Mouse (Mus musculus) hindbrain, embryonic 15.5 days (tissue): ENCODE measurements around the gene Tns2. TPM values are rescaled to one million over a fixed set of nuclear protein-coding genes. Genes with fewer than 3 reads are reported as not detected.
A peak's percentile ranks its signal among the peaks of the same experiment; 100 is the strongest.

Experiments used
- ATAC-seq: fragments of 200-750 bp; cut with Nextera tagmentation; 2 replicates; pipeline ENCODE4 v1.8.0; 2017; ENCODE audit warnings: low read depth, moderate number of reproducible peaks, moderate TSS enrichment; ENCODE audit not compliant: low FRiP score
- H3K27ac ChIP-seq: fragments of 300-500 bp; sonication (generic); replicated peaks from 2 replicates; pipeline ENCODE4 v1.5.1; 2015; ENCODE audit warnings: mild to moderate bottlenecking, inconsistent platforms
- H3K27me3 ChIP-seq: fragments of 300-500 bp; sonication (generic); 2 replicates; pipeline ENCODE4 v1.6.1; 2015; ENCODE audit warnings: control low read depth, inconsistent platforms
- H3K36me3 ChIP-seq: fragments of 300-500 bp; sonication (generic); 2 replicates; pipeline ENCODE4 v1.6.1; 2015; ENCODE audit warnings: control low read depth, inconsistent platforms
- H3K4me1 ChIP-seq: fragments of 300-500 bp; sonication (generic); replicated peaks from 2 replicates; pipeline ENCODE4 v1.6.1; 2015; ENCODE audit warnings: control low read depth, inconsistent platforms
- H3K4me2 ChIP-seq: fragments of 300-500 bp; sonication (generic); 2 replicates; pipeline ENCODE4 v1.6.1; 2015; ENCODE audit warnings: moderate library complexity, mild to moderate bottlenecking, inconsistent platforms
- H3K4me3 ChIP-seq: fragments of 300-500 bp; sonication (generic); 2 replicates; pipeline ENCODE4 v1.5.1; 2015; ENCODE audit warnings: mild to moderate bottlenecking, inconsistent platforms
- H3K9ac ChIP-seq: fragments of 300-500 bp; sonication (generic); 2 replicates; pipeline ENCODE4 v1.6.1; 2015; ENCODE audit warnings: inconsistent platforms
- H3K9me3 ChIP-seq: fragments of 300-500 bp; sonication (generic); 2 replicates; pipeline ENCODE4 v1.6.1; 2016; ENCODE audit warnings: control low read depth, inconsistent platforms
- WGBS: fragments of 180-500 bp; shearing (Covaris S2); methylation state at CpG from one replicate; pipeline ENCODE4 v1.1.7; 2015; 5-methylcytosine and 5-hydroxymethylcytosine counted together
- polyA plus RNA-seq: library from polyadenylated mRNA; unstranded; fragments of >200 nt; fragmentation: Nextera tagmentation; extraction: Ambion mirVana; gene quantifications from 2 replicates; pipeline ENCODE4 v1.2.1, GENCODE M21; 2015

Gene Tns2
- polyA plus RNA-seq, 1 experiment from 2014 or later: 9.8 TPM

DNA sequence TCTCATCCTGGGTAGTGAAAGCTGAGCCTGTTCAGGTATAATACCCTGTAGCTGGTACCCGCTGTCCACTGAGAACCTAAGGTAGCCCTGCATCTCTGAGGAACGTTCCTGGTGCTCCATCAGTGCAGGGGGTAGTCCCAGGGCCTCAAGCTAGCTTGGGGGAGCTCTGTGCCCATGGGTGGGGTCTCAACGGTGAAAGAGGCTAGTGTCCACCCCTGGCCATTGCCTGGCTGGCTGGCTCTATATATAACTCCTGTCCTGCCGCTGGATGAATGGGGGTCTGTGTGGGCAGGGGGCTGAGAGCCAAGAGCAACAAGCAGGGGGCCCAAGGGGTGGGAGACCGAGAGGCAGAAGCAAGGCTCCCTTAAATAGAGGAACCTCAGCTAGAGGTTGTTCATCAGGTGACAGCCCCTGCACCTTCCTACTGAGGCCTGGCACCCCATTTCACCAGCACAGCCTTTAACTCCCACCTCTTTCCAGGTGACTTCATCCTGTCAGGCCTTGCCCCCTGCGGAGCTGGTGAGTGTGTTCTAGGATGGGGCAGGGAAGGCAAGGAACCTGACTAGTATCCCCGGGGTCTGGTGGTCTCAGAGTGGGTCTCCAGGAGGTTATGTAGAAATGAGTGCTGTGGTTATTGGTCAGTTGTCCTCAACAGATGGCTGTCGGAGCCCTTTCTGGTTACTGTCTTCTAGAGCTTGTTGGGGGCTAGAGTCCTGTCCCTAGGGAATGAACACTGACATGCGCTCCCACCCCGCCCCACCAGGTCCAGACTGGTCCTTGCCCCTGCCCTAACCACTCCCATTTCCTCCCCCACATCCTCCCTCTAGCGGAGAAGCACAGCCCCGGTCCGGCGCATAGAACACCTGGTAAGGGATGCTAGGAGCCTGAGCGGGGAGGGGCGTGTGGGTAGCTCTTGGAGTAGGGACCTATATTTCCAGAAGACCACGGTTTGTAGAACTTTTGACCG is 5.8 kb downstream of the Tns2 start:
- Histone ChIP-seq H3K9me3 (no peaks in the 10 kb centered on the region), H3K27me3 (peaks cover 23% of the 10 kb centered on the region), H3K36me3 (no peaks in the 10 kb centered on the region), H3K4me3 (peak overlapping the region; percentile 34), H3K9ac (no peak overlapping the region), H3K4me1 (peaks cover 67% of the 10 kb centered on the region), H3K27ac (no peak overlapping the region), H3K4me2 (peak overlapping the region; percentile 58)
- 25% methylated on average over 18 of the region's 18 CpGs for WGBS
- no peak for ATAC-seq

DNA sequence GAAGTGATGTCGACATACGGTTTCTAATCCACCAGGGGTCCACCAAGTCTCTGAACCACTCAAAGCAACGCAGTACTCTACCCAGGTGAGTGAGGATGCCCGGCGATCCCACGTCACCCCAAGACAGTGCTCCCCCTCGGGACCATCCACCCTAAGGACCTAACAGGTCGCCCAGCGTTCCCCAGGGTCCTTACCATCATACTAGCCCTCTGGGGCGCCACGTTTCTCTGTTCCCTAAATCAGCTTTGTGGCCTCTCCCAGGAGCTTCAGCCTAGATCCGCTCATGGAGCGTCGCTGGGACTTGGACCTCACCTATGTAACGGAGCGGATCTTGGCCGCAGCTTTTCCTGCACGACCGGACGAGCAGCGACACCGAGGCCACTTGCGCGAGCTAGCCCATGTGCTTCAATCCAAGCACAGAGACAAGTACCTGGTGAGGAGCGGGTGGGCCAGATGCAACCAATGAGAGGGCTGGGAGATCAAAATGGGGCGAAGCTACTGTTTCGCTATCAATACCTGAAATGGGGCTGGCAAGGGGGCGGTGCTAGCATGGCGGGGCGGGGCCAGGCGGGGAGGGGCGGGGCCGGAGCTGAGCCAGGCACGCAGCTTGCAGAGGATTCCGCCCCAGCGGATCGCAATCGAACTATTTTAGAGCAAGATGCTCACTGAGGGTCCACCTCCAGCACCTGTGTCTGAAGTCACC is 6.7 kb downstream of the Tns2 start:
- H3K4me3 ChIP-seq: peak overlapping the region; percentile 34
- peak overlapping the region; percentile 58 for H3K4me2 ChIP-seq
- H3K36me3 ChIP-seq: no peaks in the 10 kb centered on the region
- H3K27ac ChIP-seq: no peak overlapping the region
- peak; percentile 12 for ATAC-seq
- 10% methylated on average over 38 of the region's 38 CpGs for WGBS
- H3K9ac ChIP-seq: 0 out of 2 replicates have a peak overlapping the region, but pooled peaks have one; percentile 5
- H3K4me1 ChIP-seq: peaks cover 58% of the 10 kb centered on the region
- H3K27me3 ChIP-seq: peaks cover 23% of the 10 kb centered on the region
- H3K9me3 ChIP-seq: no peaks in the 10 kb centered on the region

DNA sequence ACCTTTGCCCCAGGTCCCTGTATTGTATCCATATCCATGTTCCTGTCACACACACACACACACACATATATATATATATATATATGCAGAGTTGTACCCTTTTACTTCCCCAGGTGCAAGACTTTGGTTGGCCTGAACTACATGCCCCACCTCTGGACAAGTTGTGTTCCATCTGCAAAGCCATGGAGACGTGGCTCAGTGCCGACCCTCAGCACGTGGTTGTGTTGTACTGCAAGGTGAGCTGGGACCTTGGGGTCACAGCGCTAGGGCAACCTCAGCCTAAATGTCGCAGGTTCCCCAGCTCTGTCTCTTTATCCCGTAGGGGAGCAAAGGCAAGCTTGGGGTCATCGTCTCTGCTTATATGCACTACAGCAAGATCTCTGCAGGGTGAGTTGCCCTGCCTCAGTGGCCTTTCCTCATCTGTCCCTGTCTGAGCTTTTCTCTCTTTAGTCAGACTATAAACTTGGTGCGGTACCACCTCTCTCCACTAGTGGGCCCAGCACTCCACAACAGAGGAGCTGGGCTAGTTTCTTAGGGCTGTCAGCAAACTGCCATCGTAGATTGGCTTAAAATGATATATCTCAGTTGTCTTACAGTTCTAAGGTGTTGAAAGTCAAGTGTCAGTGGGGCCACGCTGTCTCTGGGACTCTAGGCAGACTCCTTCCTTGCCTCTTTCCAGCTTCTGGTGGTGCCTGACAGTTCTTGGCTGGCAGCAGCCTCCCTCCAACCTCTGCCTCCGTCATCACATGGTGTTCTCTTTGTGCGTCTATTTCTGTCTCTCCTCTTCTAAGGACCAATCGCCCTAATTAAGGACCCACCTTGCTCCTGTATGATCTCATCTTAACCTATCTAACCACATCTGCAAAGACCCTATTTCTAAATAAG is 7.7 kb downstream of the Tns2 start:
- 32% methylated on average over 13 of the region's 13 CpGs for WGBS
- H3K9me3 ChIP-seq: no peaks in the 10 kb centered on the region
- 0 out of 2 replicates have a peak overlapping the region, but pooled peaks have one; percentile 34 for H3K4me3 ChIP-seq
- ATAC-seq: no peak
- H3K4me1 ChIP-seq: peaks cover 48% of the 10 kb centered on the region
- H3K9ac ChIP-seq: no peak overlapping the region
- peak overlapping the region; percentile 58 for H3K4me2 ChIP-seq
- H3K27ac ChIP-seq: no peak overlapping the region
- H3K36me3 ChIP-seq: no peaks in the 10 kb centered on the region
- peaks cover 23% of the 10 kb centered on the region for H3K27me3 ChIP-seq

- H3K9me3 ChIP-seq: no peaks in the 10 kb centered on the region
- H3K36me3 ChIP-seq: no peaks in the 10 kb centered on the region
- peaks cover 23% of the 10 kb centered on the region for H3K27me3 ChIP-seq
- WGBS: 52% methylated on average over 18 of the region's 18 CpGs
- no peak for ATAC-seq
- H3K4me2 ChIP-seq: no peak overlapping the region
- no peak overlapping the region for H3K27ac ChIP-seq
- no peak overlapping the region for H3K9ac ChIP-seq
- H3K4me3 ChIP-seq: no peak overlapping the region
- peaks cover 38% of the 10 kb centered on the region for H3K4me1 ChIP-seq
Measured at GRCm38 (mm10) chr15:102108651-102109525, 8.7 kb downstream of the Tns2 start.

DNA sequence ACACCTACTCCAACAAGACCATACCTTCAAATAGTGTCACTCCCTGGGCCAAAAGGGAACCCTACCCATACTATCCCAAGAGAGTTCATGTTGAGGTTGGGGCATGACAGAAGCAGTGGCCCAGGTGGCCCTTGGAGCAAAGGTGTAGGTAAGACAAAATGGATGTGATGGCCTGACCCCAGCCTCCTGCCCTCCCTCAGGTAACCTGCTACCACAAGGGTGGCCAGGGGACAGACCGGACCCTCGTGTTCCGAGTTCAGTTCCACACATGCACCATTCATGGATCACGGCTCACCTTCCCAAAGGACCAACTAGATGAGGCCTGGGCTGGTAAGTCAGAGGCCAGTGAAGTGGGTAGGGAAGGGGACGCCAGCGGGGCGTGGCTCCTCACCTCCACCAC is 10.1 kb downstream of the Tns2 start:
- no peaks in the 10 kb centered on the region for H3K9me3 ChIP-seq
- H3K27ac ChIP-seq: no peak overlapping the region
- H3K36me3 ChIP-seq: no peaks in the 10 kb centered on the region
- no peak overlapping the region for H3K4me2 ChIP-seq
- H3K4me1 ChIP-seq: peaks cover 32% of the 10 kb centered on the region
- WGBS: 95% methylated on average over 7 of the region's 7 CpGs
- peaks cover 21% of the 10 kb centered on the region for H3K27me3 ChIP-seq
- no peak overlapping the region for H3K4me3 ChIP-seq
- no peak for ATAC-seq
- H3K9ac ChIP-seq: no peak overlapping the region

DNA sequence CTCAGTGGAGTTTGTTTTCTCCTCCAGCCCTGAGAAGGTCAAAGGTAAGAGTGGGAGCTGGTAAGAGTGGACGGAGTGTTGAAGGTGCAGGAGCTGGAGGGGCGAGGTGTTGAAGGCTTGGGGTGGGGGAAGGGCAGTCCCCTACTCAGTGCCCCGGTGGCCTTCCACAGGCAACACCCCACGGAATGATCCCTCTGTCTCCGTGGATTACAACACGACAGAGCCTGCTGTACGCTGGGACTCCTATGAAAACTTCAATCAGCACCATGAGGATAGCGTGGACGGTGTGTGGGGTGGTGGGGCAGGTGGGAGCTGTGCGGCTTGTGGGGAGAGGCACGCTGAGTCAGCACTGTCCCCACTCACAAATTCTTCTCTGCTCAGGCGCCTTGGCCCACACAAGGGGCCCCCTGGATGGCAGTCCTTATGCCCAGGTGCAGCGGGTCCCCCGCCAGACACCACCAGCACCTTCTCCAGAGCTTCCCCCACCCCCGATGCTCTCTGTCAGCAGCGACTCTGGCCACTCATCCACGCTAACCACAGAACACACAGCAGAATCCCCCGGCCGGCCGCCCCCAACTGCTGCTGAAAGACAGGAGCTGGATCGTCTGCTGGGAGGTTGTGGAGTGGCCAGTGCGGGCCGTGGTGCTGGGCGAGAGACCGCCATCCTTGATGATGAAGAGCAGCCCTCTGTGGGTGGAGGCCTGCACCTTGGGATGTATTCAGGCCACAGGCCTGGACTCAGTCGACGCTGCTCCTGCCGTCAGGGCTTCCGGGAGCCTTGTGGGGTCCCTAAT is 10.7 kb downstream of the Tns2 start:
- WGBS: 79% methylated on average over 29 of the region's 29 CpGs
- Histone ChIP-seq H3K9ac (no peak overlapping the region), H3K4me2 (no peak overlapping the region), H3K27me3 (peaks cover 16% of the 10 kb centered on the region), H3K4me3 (no peak overlapping the region), H3K4me1 (peaks cover 35% of the 10 kb centered on the region), H3K9me3 (no peaks in the 10 kb centered on the region), H3K27ac (no peak overlapping the region), H3K36me3 (peaks cover 3% of the 10 kb centered on the region; the same call in 1 of the 2 replicates)
- no peak for ATAC-seq

DNA sequence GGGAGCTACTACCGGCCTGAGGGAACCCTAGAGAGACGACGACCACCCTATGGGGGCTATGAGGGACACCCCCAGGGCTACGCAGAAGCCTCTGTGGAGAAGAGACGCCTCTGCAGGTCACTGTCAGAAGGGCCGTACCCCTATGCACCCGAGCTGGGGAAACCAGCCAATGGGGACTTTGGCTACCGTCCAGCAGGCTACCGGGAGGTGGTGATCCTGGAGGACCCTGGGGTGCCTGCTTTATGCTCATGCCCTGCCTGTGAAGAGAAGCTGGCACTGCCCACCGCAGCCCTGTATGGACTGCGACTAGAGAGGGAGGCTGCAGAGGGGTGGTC is 11.2 kb downstream of the Tns2 start:
- 75% methylated on average over 11 of the region's 11 CpGs for WGBS
- ATAC-seq: no peak
- no peak overlapping the region for H3K27ac ChIP-seq
- no peak overlapping the region for H3K4me3 ChIP-seq
- peaks cover 10% of the 10 kb centered on the region for H3K27me3 ChIP-seq
- H3K4me1 ChIP-seq: peaks cover 35% of the 10 kb centered on the region
- no peak overlapping the region for H3K9ac ChIP-seq
- peaks cover 7% of the 10 kb centered on the region; the same call in 1 of the 2 replicates for H3K36me3 ChIP-seq
- H3K4me2 ChIP-seq: no peak overlapping the region
- H3K9me3 ChIP-seq: no peaks in the 10 kb centered on the region

GRCm38 (mm10) chr15:102112181-102112580 is 12.0 kb downstream of the Tns2 start:
- H3K4me1 ChIP-seq: peaks cover 35% of the 10 kb centered on the region
- WGBS: 93% methylated on average over 6 of the region's 6 CpGs
- no peaks in the 10 kb centered on the region for H3K9me3 ChIP-seq
- peaks cover 13% of the 10 kb centered on the region for H3K36me3 ChIP-seq
- peaks cover 6% of the 10 kb centered on the region; the same call in 1 of the 2 replicates for H3K27me3 ChIP-seq
- H3K9ac ChIP-seq: no peak overlapping the region
- no peak overlapping the region for H3K4me2 ChIP-seq
- no peak overlapping the region for H3K27ac ChIP-seq
- no peak overlapping the region for H3K4me3 ChIP-seq
- ATAC-seq: no peak

DNA sequence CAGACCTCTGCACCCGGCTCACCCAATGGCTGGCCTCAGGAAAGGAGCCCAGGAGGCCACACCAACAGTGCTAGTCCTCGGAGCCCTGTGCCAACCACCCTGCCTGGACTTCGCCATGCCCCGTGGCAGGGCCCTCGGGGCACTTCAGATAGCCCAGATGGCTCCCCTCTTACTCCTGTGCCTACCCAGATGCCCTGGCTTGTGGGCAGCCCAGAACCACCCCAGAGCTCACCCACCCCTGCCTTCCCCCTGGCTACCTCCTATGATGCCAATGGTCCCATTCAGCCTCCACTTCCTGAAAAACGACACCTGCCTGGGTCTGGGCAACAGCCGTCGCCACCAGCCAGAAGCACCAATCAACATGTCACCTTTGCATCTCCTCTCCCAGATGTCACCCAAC is 12.6 kb downstream of the Tns2 start:
- H3K4me2 ChIP-seq: no peak overlapping the region
- 83% methylated on average over 8 of the region's 8 CpGs for WGBS
- no peak overlapping the region for H3K27ac ChIP-seq
- H3K27me3 ChIP-seq: peaks cover under 1% of the 10 kb centered on the region; the same call in 1 of the 2 replicates
- no peak for ATAC-seq
- H3K9me3 ChIP-seq: no peaks in the 10 kb centered on the region
- H3K9ac ChIP-seq: no peak overlapping the region
- H3K4me3 ChIP-seq: no peak overlapping the region
- H3K4me1 ChIP-seq: peaks cover 35% of the 10 kb centered on the region
- peaks cover 17% of the 10 kb centered on the region for H3K36me3 ChIP-seq

GRCm38 (mm10) chr15:102113674-102114073 is 13.5 kb downstream of the Tns2 start:
- no peaks in the 10 kb centered on the region for H3K9me3 ChIP-seq
- H3K27me3 ChIP-seq: no peaks in the 10 kb centered on the region
- no peak overlapping the region for H3K4me2 ChIP-seq
- peaks cover 22% of the 10 kb centered on the region for H3K36me3 ChIP-seq
- H3K27ac ChIP-seq: no peak overlapping the region
- 87% methylated on average over 4 of the region's 4 CpGs for WGBS
- H3K9ac ChIP-seq: no peak overlapping the region
- ATAC-seq: no peak
- peaks cover 41% of the 10 kb centered on the region for H3K4me1 ChIP-seq
- H3K4me3 ChIP-seq: no peak overlapping the region
